Mouse (Mus musculus): ENCODE measurements around the gene Cxcl12.

Gene Cxcl12

GRCm38 (mm10) chr6:117220831-117221345 is 52.6 kb downstream of the Cxcl12 start:
- DNase-seq, result no peak
